Mouse (Mus musculus) bone marrow macrophage, adult 2 months (primary cell): ENCODE measurements around the gene Larp1. TPM values are rescaled to one million over a fixed set of nuclear protein-coding genes. Genes with fewer than 3 reads are reported as not detected.

Source experiments
- H3K27ac ChIP-seq: 2 replicates; pipeline ENCODE4 v1.5.1; 2012; ENCODE audit warnings: low read depth, low read length; ENCODE audit not compliant: insufficient read depth
- H3K4me1 ChIP-seq: 2 replicates; pipeline ENCODE4 v1.6.1; 2012; ENCODE audit warnings: low read length; ENCODE audit not compliant: control insufficient read depth, insufficient read depth
- H3K4me3 ChIP-seq: 2 replicates; pipeline ENCODE4 v1.5.1; 2012; ENCODE audit warnings: mild to moderate bottlenecking, low read length, moderate library complexity; ENCODE audit not compliant: insufficient read depth
- CTCF ChIP-seq: IDR thresholded peaks from 2 replicates; pipeline ENCODE4 v1.5.1; 2012; ENCODE audit warnings: low read depth, mild to moderate bottlenecking, low read length, moderate library complexity
- POLR2A ChIP-seq: IDR thresholded peaks from 2 replicates; pipeline ENCODE4 v1.6.1; 2012; ENCODE audit warnings: mild to moderate bottlenecking, low read depth, low read length, borderline replicate concordance
- polyA plus RNA-seq: library from polyadenylated mRNA; stranded (reverse); fragments of >200 nt; gene quantifications from 2 replicates; pipeline ENCODE4 v1.2.4, GENCODE M21; 2012; ENCODE audit not compliant: missing spikeins, insufficient read depth, insufficient read length

Gene Larp1
- polyA plus RNA-seq, 1 experiment: 32.4 TPM

- H3K4me1 ChIP-seq: peaks cover 9% of the 10 kb centered on the region
- H3K4me3 ChIP-seq: no peak overlapping the region
- no peak for TF ChIP-seq CTCF
- no peak overlapping the region for H3K27ac ChIP-seq
Measured at GRCm38 (mm10) chr11:57975876-57976275, 33.0 kb upstream of the Larp1 start.

- Histone ChIP-seq H3K4me3 (no peak overlapping the region), H3K27ac (no peak overlapping the region), H3K4me1 (peaks cover 6% of the 10 kb centered on the region; the same call in 1 of the 2 replicates)
- TF ChIP-seq CTCF: no peak
- TF ChIP-seq POLR2A: no peak
Measured at GRCm38 (mm10) chr11:57977681-57978080, 31.2 kb upstream of the Larp1 start.

- Histone ChIP-seq H3K4me3 (no peak overlapping the region), H3K27ac (no peak overlapping the region), H3K4me1 (peaks cover 6% of the 10 kb centered on the region; the same call in 1 of the 2 replicates)
- no peak for TF ChIP-seq POLR2A
- TF ChIP-seq CTCF: no peak
Measured at GRCm38 (mm10) chr11:57979621-57980020, 29.2 kb upstream of the Larp1 start.

- Histone ChIP-seq H3K4me3 (no peak overlapping the region), H3K27ac (no peak overlapping the region), H3K4me1 (peaks cover 6% of the 10 kb centered on the region; the same call in 1 of the 2 replicates)
- no peak for TF ChIP-seq CTCF
- no peak for TF ChIP-seq POLR2A
Measured at GRCm38 (mm10) chr11:57981083-57981809, 27.6 kb upstream of the Larp1 start.

DNA sequence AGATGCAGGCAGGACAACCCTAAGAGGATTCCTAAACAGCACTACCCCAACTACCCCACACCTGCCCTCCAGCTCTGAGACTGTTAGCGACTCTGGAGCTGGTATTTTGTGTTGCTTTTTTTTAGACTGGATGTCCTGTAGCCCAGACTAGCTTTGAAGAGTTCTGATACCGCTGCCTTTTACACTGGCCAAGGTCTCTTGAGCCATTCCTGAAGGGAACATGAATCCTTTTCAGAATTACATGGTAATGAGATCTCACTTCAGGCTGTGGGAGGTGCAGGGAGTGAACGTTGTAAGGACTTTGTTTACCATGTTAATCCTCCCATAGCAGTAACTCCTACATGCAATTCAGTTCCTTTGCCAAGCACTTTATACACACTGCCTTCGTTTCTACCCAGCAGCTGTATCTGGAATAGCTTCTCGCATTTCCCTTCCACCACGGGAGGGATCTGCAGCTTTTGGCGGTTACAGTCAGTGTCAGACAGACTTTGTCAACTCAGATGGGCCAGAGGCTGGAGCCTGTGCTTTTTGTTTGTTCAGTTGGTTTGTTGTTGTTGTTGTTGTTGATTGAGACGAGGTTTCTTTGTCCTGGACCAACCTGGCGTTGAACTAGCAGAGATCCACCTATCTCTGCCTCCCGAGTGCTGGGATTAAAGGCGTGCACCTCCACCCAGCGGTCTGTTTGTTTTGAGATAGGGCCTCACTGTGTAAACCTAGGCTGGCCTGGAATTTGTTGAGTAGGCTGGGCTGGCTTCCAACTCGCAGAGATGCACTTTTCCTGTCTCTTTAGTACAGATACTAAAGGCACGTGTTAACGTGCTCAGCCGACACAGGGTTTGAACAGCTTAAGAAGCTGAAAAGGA lies 25.2 kb upstream of the Larp1 start:
- H3K4me1 ChIP-seq: peaks cover 6% of the 10 kb centered on the region; the same call in 1 of the 2 replicates
- no peak overlapping the region for H3K4me3 ChIP-seq
- no peak overlapping the region for H3K27ac ChIP-seq
- TF ChIP-seq POLR2A (no peak), CTCF (no peak)

DNA sequence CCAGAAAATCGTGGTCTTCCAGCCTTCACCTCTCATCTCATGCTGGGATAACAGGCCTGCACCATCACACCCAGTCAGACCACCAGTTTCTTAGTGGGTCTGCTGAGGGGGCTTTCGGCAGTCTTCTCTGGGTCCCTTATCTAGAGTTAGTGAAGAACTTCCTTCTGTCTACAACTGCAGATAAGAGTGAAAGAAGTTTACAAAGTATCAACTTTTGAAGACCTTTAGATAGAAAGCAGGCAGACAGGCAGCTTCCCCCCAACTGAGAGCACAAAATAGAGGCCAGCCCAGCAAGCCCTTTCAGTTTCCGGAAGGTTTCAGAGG lies 24.6 kb upstream of the Larp1 start:
- no peak overlapping the region for H3K27ac ChIP-seq
- peaks cover 6% of the 10 kb centered on the region; the same call in 1 of the 2 replicates for H3K4me1 ChIP-seq
- TF ChIP-seq POLR2A: no peak
- TF ChIP-seq CTCF: no peak
- H3K4me3 ChIP-seq: no peak overlapping the region

DNA sequence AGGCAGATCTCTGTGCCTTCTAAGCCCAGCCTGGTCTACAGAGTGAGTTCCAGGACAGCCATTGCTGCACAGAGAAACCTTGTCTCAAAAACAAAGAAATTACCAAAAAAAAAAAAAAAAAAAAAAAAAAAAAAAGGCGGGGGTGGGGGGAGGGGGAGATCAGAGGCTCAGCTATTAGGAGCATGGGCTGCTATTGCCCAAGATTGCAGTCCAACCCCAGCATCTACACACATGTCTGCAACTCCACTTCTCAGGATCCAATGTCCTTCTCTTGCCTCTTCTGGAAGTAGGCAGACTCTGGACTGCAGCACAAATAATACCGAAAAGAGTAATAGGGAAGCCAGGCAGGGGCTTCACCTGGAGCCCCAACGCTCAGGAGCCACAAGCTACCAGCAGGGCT lies 23.4 kb upstream of the Larp1 start:
- Histone ChIP-seq H3K4me3 (no peak overlapping the region), H3K4me1 (peaks cover 1% of the 10 kb centered on the region; the same call in 1 of the 2 replicates), H3K27ac (no peak overlapping the region)
- TF ChIP-seq CTCF (no peak), POLR2A (no peak)

- no peak overlapping the region for H3K4me3 ChIP-seq
- TF ChIP-seq CTCF (no peak), POLR2A (no peak)
- no peaks in the 10 kb centered on the region for H3K4me1 ChIP-seq
- no peak overlapping the region for H3K27ac ChIP-seq
Measured at GRCm38 (mm10) chr11:57986053-57986452, 22.8 kb upstream of the Larp1 start.

DNA sequence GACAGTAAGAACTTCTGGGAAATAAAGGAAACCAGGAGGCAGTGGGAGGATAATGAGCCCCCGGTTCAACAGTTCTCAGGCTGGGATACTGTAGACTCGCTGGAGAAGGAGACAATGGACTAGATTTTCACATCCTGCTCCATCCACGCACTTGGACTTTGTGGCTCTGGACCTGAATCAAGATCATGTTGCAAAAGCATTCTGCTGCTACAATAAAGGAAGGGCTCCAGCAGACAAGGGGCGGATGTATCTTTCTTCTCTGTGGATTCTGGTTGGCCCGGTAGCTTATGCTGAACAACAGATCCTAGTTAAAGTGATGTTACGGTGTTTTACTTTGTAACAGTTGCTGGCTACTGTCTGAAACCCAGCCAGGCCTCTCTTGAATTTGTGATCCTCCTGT lies 22.4 kb upstream of the Larp1 start:
- Histone ChIP-seq H3K4me3 (no peak overlapping the region), H3K4me1 (no peaks in the 10 kb centered on the region), H3K27ac (no peak overlapping the region)
- TF ChIP-seq CTCF: no peak
- no peak for TF ChIP-seq POLR2A

DNA sequence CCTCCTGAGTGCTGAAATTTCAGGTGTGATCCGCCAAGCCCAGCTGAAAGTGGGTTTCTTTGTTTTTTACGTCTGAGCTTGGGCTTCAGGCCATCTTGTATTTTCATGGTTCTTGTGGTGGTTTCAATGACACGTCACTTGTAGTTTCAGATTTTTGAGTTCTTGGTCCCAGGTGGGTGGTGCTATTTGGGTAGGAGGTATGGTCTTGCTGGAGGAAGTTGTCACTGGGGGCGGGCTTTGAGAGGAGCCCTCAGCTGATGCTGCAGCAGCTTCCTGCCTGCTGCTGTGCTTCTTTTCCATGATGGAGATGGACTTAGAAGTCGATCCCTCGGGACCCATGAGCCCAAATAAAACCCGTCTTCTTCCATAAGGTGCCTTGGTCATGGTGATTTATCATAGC lies 22.0 kb upstream of the Larp1 start:
- no peaks in the 10 kb centered on the region for H3K4me1 ChIP-seq
- TF ChIP-seq CTCF (no peak), POLR2A (no peak)
- no peak overlapping the region for H3K27ac ChIP-seq
- H3K4me3 ChIP-seq: no peak overlapping the region

DNA sequence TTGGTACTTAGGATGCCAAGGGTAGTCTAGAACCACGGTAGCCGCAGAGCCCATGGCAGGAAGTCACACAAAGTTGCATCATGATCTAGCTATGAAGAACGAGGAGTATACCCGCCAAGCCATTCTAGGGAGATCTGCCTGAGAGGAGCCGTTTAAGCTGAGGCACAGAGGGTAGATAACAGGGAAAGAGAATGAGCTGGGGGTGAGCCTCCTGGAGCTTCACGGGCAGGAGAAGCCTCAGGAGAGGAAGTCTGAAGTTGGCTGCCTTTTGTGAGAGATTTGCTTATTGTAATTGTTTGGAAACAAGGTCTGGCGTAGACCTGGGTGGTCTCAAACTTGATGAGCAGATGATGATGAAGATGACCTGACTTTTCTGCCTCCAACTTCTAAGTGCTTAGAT lies 10.7 kb upstream of the Larp1 start:
- TF ChIP-seq POLR2A (no peak), CTCF (no peak)
- H3K4me3 ChIP-seq: no peak overlapping the region
- H3K27ac ChIP-seq: no peak overlapping the region
- H3K4me1 ChIP-seq: no peaks in the 10 kb centered on the region
